Mouse (Mus musculus) lung, embryonic 15.5 days (tissue): ENCODE data around the gene Scn7a. TPM values are rescaled to one million over a fixed set of nuclear protein-coding genes. Genes with fewer than 3 reads are reported as not detected.
A peak's percentile ranks its signal among the peaks of the same experiment; 100 is the strongest.

Experiments
- ATAC-seq: fragments of 200-750 bp; cut with Nextera tagmentation; 2 replicates; pipeline ENCODE4 v1.8.0; 2017; ENCODE audit warnings: moderate number of reproducible peaks, borderline replicate concordance; ENCODE audit not compliant: low FRiP score, low TSS enrichment; ENCODE audit errors: extremely low read depth
- H3K27ac ChIP-seq: fragments of 300-500 bp; sonication (generic); 2 replicates; pipeline ENCODE4 v1.5.1; 2015; ENCODE audit warnings: moderate library complexity, mild to moderate bottlenecking, inconsistent platforms
- H3K27me3 ChIP-seq: fragments of 300-500 bp; sonication (generic); 2 replicates; pipeline ENCODE4 v1.6.1; 2015; ENCODE audit warnings: inconsistent platforms
- H3K36me3 ChIP-seq: fragments of 300-500 bp; sonication (generic); 2 replicates; pipeline ENCODE4 v1.6.1; 2015; ENCODE audit warnings: inconsistent platforms
- H3K4me1 ChIP-seq: fragments of 300-500 bp; sonication (generic); 2 replicates; pipeline ENCODE4 v1.6.1; 2015; ENCODE audit warnings: inconsistent platforms
- H3K4me2 ChIP-seq: fragments of 300-500 bp; sonication (generic); 2 replicates; pipeline ENCODE4 v1.6.1; 2015; ENCODE audit warnings: inconsistent platforms, mild to moderate bottlenecking, moderate library complexity
- H3K4me3 ChIP-seq: fragments of 300-500 bp; sonication (generic); 2 replicates; pipeline ENCODE4 v1.5.1; 2015; ENCODE audit warnings: mild to moderate bottlenecking, inconsistent platforms
- H3K9ac ChIP-seq: fragments of 300-500 bp; sonication (generic); 2 replicates; pipeline ENCODE4 v1.6.1; 2015; ENCODE audit warnings: inconsistent platforms
- H3K9me3 ChIP-seq: fragments of 300-500 bp; sonication (generic); 2 replicates; pipeline ENCODE4 v1.6.1; 2016; ENCODE audit warnings: inconsistent platforms
- WGBS: fragments of 180-500 bp; shearing (Covaris S2); methylation state at CpG from one replicate; pipeline ENCODE4 v1.1.7; 2015; 5-methylcytosine and 5-hydroxymethylcytosine counted together
- polyA plus RNA-seq: library from polyadenylated mRNA; unstranded; fragments of >200 nt; fragmentation: Nextera tagmentation; extraction: Ambion mirVana; gene quantifications from 2 replicates; pipeline ENCODE4 v1.2.1, GENCODE M21; 2015

The Scn7a gene
- polyA plus RNA-seq, 1 experiment from 2014 or later = 38.3 TPM

DNA sequence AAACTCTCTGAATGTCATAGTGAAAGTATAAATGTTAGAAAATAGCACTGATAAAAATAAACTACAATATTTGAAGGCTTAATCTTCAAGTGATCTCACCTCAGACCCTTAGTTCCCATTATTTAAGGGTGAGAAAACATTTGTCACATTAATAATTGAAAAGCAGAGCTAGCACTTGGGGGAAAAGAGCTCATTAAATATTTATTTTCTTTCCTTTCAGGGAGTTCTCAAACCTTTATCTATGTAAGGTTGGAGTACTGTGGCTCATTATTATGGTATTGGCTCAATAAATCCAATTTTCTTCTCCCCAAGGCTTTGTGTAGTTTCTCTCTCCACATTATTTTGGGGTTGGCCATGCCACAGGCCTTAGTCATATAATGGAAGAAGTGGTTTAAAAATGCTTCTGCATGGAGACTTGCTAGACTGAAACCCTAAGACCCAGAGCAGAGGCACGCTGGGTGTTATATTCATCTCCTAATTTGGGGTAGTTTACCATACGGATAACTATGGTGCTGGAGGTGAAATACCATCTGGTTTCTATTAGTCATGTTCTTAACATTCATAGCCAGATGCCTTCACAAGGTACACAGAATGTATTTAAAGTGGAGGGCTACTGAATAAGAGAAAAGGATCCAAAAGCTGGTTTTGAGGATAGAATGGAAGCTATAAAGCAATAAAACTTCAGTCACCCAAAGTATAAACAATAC is 57.7 kb downstream of the Scn7a start:
- H3K27ac ChIP-seq = no peak overlapping the region
- H3K27me3 ChIP-seq = no peaks in the 10 kb centered on the region
- H3K9ac ChIP-seq = no peak overlapping the region
- H3K36me3 ChIP-seq = no peaks in the 10 kb centered on the region
- no peaks in the 10 kb centered on the region for H3K9me3 ChIP-seq
- 60% methylated on average over 2 of the region's 2 CpGs for WGBS
- no peak overlapping the region for H3K4me3 ChIP-seq
- H3K4me1 ChIP-seq = no peaks in the 10 kb centered on the region
- ATAC-seq = no peak
- H3K4me2 ChIP-seq = no peak overlapping the region

DNA sequence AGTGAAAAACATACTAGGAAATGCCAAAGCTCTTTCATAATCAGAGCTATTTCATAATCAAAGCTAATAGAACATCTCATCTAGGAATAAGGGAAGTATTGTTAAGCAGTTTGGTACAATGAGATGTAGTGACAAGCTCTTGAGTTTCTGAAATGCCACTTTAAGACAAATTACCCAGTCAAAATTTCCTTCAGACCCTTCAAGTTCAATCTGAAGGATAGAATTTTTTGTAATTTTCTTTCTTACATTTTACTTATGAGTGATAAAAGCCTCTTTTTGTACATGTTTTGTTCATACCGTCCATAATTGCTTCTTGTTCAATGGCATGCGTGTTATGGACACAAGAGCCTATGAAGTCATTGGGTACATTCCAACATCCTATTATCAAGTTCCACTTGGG is 72.6 kb downstream of the Scn7a start:
- Histone ChIP-seq H3K4me2 (no peak overlapping the region), H3K9ac (no peak overlapping the region), H3K27ac (no peak overlapping the region), H3K27me3 (no peaks in the 10 kb centered on the region), H3K4me1 (no peaks in the 10 kb centered on the region), H3K36me3 (no peaks in the 10 kb centered on the region), H3K9me3 (no peaks in the 10 kb centered on the region), H3K4me3 (no peak overlapping the region)
- no peak for ATAC-seq
- WGBS = 63% methylated on average over 2 of the region's 2 CpGs

DNA sequence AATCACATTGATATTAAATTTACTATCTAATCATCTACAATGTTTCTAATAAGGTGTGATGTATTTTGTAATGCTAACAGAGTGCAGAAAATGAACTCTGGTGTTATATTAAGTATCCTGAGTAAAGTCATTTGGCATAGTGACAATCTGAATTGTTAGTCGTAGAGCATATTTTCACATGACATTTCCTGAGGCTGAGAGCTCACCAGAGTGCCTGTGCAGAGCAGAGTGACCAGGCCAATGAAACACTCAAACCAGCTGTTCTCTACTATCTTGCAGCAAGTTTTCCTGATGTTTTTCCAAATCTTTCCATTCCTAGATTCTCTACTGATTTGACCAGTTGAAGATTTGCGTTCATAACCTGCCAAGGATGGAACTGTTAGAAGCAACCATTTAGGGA is 92.4 kb downstream of the Scn7a start:
- H3K9ac ChIP-seq = no peak overlapping the region
- H3K4me1 ChIP-seq = no peaks in the 10 kb centered on the region
- H3K9me3 ChIP-seq = no peaks in the 10 kb centered on the region
- 40% methylated on average over 2 of the region's 2 CpGs for WGBS
- peak; percentile 73; the same call in 1 of the 2 replicates for ATAC-seq
- no peak overlapping the region for H3K4me3 ChIP-seq
- H3K36me3 ChIP-seq = no peaks in the 10 kb centered on the region
- H3K4me2 ChIP-seq = no peak overlapping the region
- no peaks in the 10 kb centered on the region for H3K27me3 ChIP-seq
- H3K27ac ChIP-seq = no peak overlapping the region

DNA sequence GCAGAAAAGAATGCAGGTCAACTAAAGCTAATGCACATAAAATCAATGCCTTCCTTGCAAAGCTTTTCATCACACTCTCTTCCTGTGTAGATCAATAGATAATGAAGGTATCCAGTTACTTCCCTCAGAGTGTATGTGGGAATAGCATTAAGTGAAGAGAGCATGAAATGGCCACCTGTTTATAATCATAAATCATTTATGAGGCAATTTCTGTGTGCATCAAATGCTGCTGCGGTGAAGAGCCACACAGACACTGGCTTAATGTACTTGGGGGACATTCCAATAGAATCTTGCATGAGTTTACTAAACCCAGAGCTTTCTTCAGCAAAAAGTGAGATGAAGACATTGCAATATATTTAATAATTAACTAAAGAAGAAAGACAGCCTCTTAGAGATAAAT is 122.7 kb downstream of the Scn7a start:
- Histone ChIP-seq H3K4me2 (no peak overlapping the region), H3K9ac (no peak overlapping the region), H3K4me3 (no peak overlapping the region), H3K4me1 (no peaks in the 10 kb centered on the region), H3K9me3 (no peaks in the 10 kb centered on the region), H3K27ac (no peak overlapping the region), H3K27me3 (no peaks in the 10 kb centered on the region), H3K36me3 (no peaks in the 10 kb centered on the region)
- no peak for ATAC-seq
- WGBS = 80% methylated on average over 1 of the region's 1 CpGs

DNA sequence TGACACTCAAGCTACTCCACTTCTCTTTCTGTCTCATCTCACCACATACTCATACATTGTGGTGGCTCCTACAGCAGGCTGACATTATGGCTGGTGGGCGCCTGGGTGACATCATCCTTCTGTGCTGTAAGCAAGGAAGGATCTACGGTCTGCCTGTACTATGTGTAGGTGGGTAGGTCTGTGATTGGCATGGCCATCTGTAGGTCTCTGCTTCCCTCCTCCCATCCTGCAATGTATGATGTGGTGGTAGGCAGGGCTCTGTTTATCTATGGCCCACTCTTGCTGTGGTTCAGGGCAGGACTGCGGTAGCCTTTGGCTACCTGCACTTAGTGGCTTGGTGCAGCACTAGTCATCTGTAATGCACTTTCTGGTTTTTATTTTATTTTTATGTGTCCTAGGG is 128.3 kb downstream of the Scn7a start:
- Histone ChIP-seq H3K4me3 (no peak overlapping the region), H3K27ac (no peak overlapping the region), H3K4me1 (no peaks in the 10 kb centered on the region), H3K9ac (no peak overlapping the region), H3K4me2 (no peak overlapping the region), H3K36me3 (no peaks in the 10 kb centered on the region), H3K27me3 (no peaks in the 10 kb centered on the region), H3K9me3 (no peaks in the 10 kb centered on the region)
- no peak for ATAC-seq
- WGBS = 87% methylated on average over 3 of the region's 3 CpGs

DNA sequence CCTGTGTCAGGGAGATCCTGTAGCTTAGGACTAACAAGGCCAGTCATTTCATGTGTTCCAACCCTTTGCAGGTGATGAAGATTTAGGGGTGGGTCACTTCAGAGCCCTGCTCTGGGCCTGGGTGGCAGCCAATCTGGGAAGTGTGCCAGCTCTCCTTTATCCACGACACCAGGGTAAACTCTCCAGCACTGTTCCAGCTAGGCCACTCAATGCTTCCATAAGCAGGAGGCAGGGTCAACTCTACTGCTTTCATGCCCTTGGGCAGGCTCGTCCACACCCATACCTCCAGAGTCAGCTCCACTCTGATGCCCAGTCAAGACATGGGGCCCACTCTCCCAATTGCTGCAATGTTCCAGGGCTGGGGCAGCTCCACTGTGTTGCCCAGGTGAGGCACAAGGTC is 129.3 kb downstream of the Scn7a start:
- no peaks in the 10 kb centered on the region for H3K27me3 ChIP-seq
- H3K27ac ChIP-seq = no peak overlapping the region
- no peaks in the 10 kb centered on the region for H3K4me1 ChIP-seq
- no peak overlapping the region for H3K9ac ChIP-seq
- no peak overlapping the region for H3K4me3 ChIP-seq
- ATAC-seq = peak; percentile 88
- no peak overlapping the region for H3K4me2 ChIP-seq
- 22% methylated on average over 2 of the region's 2 CpGs for WGBS
- H3K9me3 ChIP-seq = no peaks in the 10 kb centered on the region
- no peaks in the 10 kb centered on the region for H3K36me3 ChIP-seq

DNA sequence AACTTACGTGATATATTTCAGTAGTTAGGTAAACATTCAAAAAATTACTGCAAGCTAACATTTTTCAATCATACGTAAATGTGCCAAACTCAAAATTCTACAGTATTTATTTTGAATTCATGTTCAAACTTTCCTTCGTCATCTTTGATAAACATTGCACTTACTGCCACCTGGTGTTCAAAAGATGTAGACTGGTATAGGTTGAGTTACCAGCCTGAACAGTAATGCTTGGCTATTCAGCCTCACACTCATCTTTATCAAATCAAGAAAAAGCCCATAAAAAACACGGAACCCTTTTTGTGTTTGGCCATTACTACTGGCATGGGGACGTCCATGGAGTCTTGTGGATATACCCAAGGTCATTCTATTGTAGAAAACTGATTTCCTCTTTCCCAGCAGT is 140.3 kb downstream of the Scn7a start:
- WGBS = 17% methylated on average over 5 of the region's 5 CpGs

DNA sequence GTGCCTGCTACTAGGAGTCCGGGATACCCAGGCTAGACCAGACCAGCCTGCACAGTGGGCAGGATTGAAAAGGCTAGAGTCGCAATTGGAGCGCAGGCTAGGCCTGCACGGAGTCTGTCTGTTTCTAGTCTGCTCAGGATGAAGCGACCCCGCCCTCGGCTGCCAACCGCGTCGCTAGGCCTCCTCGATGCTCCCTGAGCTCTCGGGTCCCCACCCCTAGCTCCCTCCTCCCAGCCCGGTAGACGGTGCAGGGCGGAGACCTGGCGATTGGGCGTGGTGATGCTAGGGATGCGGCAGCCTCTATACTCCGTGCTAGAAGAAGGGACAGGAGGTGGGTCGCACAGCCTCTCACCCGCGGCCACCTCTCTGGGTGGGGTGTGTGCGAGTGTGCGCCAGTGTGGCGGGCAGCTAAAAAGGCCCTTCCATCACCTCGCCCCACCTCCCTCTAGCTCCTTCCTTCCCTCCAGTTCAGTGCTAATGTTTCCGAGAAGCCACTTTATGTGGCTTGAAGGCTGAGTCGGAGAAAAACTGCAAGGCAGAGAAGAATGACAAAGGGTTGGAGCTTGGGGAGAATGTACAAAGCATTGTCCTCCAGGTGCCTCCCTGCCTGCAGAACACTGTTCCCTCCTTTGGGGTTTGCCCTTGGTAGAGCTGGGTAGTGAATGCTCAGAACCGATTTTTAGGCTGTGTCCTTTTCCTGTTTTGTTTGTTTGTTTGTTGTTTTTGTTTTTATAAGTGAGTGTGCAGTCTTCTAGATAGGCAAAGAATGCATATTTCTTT is 149.9 kb downstream of the Scn7a start, which contains the start of gene Scn9a:
Gene Scn9a (minus strand): TSS at position 383 of the 780 bp plus-strand sequence.
- peaks cover 14% of the 10 kb centered on the region for H3K27me3 ChIP-seq
- peak; percentile 76 for ATAC-seq
- peaks cover 5% of the 10 kb centered on the region; the same call in 1 of the 2 replicates for H3K4me1 ChIP-seq
- H3K4me3 ChIP-seq = peak within 1 kb of the TSS; percentile 26
- H3K9ac ChIP-seq = no peak within 1 kb of the TSS
- peak within 1 kb of the TSS; percentile 54 for H3K4me2 ChIP-seq
- 2% methylated on average over 29 of the region's 29 CpGs for WGBS
- H3K9me3 ChIP-seq = no peaks in the 10 kb centered on the region
- H3K27ac ChIP-seq = no peak within 1 kb of the TSS
- no peaks in the 10 kb centered on the region for H3K36me3 ChIP-seq

More for the DNA sequence above, 140.3 kb downstream of the Scn7a start:
- no peaks in the 10 kb centered on the region for H3K27me3 ChIP-seq
- no peaks in the 10 kb centered on the region for H3K36me3 ChIP-seq
- no peak overlapping the region for H3K27ac ChIP-seq
- no peak overlapping the region for H3K9ac ChIP-seq
- H3K4me2 ChIP-seq = no peak overlapping the region
- no peak overlapping the region for H3K4me3 ChIP-seq
- H3K4me1 ChIP-seq = no peaks in the 10 kb centered on the region
- H3K9me3 ChIP-seq = no peaks in the 10 kb centered on the region
- ATAC-seq = no peak

DNA sequence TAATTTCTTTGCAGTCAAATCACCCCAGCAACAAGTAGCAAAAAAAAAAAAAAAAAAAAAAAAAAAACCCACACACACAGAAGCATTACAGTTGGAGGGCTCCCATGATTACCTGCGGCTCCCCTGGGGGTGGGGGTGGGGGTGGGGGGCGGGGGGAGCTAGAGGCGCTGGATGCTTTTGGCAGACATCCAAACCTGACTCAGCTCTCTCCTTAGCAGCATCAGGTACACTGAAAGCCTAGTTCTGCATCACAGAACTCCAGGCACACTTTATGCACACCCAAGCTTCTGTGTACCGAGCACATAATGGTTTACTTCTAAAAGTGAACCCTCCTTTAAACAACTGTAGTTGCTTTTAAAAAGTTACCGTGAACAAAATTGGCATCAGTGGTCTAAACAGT is 152.0 kb downstream of the Scn7a start:
- WGBS = 21% methylated on average over 5 of the region's 5 CpGs
- no peaks in the 10 kb centered on the region for H3K9me3 ChIP-seq
- H3K36me3 ChIP-seq = no peaks in the 10 kb centered on the region
- H3K27me3 ChIP-seq = peaks cover 14% of the 10 kb centered on the region
- no peak overlapping the region for H3K27ac ChIP-seq
- H3K4me1 ChIP-seq = peaks cover 5% of the 10 kb centered on the region; the same call in 1 of the 2 replicates
- ATAC-seq = no peak
- no peak overlapping the region for H3K9ac ChIP-seq
- H3K4me2 ChIP-seq = no peak overlapping the region
- H3K4me3 ChIP-seq = no peak overlapping the region

Other genes with a start within 250 kb of the Scn7a start
- 0.19 and 0.39 TPM in 2 replicates for gene Scn9a, start 150.0 kb downstream of the Scn7a start, polyA plus RNA-seq